Mouse (Mus musculus): ENCODE data around the gene Gjb6.

GRCm38 (mm10) chr14:57082863-57083262 is 50.5 kb downstream of the Gjb6 start:
- TF ChIP-seq MXI1 (IDR thresholded peaks at IDR 0.05; ENCODE audit: low read depth, low read length) (no peak), KAT2A (IDR thresholded peaks at IDR 0.05; ENCODE audit: insufficient replicate concordance, low read length) (no peak), CHD2 (IDR thresholded peaks at IDR 0.05; ENCODE audit: low read length) (no peak), GABPA (IDR thresholded peaks at IDR 0.05; ENCODE audit: insufficient replicate concordance, low read depth, low read length) (no peak), CTCF (conservative IDR thresholded peaks at IDR 0.05 in 1 of 2, IDR thresholded peaks at IDR 0.05 in 1 of 2; ENCODE audit: low read depth in 2 of 2, low read length in 2 of 2) (no peak), POLR2A (IDR thresholded peaks at IDR 0.05; ENCODE audit: low read depth, low read length) (no peak), EP300 (IDR thresholded peaks at IDR 0.05; ENCODE audit: low read length) (no peak), RAD21 (IDR thresholded peaks at IDR 0.05; ENCODE audit: low read depth, low read length) (no peak), MYC (IDR thresholded peaks at IDR 0.05; ENCODE audit: low read depth, low read length) (no peak)

Measured in CH12.LX (cell line).